Mouse (Mus musculus) lung, postnatal 10 days (tissue): ENCODE results near the gene Tas2r117.

Experiments
- DNase-seq: peaks from one replicate; pipeline ENCODE4 v3.0.0; 2021

Gene Tas2r117

DNA sequence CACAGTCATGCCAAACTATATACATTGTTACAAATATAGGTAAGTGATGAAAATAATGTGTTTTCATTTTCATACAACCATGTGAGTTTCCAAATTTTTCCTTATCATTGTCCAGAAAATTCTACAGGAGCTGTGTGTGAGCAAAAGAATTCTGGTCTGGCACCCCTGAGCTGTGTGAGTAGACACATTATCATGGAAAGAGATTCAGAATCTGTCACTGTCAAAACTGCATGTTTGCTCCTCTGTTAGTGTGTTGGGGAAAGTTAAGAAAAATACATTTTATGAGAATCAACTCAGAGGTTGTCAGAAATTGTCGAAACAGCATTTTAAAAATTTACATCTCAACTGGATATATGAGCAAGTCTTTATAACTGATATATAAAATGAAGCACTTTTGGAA is at the start of gene Tas2r117:
Gene Tas2r117 (plus strand): TSS at position 301 of the 400 bp plus-strand sequence.
- DNase-seq, result no peak

DNA sequence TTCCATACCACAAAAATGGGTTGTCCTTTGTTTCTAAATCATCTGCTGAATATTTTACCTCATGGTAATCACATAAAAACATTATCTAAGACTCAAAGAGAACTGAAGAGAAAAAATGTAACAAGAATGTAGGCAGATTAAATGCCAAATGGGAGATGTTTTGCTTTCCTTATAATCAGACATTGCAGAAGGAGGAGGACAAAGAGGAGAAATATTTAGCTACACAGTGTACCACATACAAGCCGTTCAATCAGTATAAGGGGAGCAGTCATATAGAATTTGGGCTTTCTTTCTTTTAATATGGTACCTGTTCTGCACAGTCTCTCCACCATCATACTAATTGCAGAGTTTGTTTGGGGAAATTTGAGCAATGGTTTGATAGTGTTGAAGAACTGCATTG is 48.2 kb upstream of the Tas2r117 start, which contains the start of gene Tas2r124:
Gene Tas2r124 (plus strand): TSS at position 301 of the 400 bp plus-strand sequence.
- DNase-seq, result no peak

DNA sequence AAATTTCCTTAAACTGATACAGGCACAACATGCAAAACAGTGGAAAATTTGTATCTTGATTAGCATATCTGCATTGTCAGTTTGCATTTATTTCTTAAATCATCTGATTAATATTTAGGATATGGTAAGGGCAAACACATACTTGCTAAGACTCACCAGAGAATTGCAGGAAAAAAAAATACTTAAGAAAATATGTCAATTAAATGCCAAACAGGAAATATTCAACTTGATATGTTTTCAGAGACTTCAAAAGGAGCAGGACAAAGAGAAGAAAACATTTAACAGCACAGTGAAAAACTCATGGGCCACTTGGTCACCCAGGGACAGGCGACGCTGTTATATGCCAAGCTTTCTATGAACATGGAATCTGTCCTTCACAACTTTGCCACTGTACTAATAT is 40.8 kb upstream of the Tas2r117 start, which contains the start of gene Tas2r102:
Gene Tas2r102 (plus strand): TSS at position 301 of the 400 bp plus-strand sequence.
- DNase-seq, result no peak

DNA sequence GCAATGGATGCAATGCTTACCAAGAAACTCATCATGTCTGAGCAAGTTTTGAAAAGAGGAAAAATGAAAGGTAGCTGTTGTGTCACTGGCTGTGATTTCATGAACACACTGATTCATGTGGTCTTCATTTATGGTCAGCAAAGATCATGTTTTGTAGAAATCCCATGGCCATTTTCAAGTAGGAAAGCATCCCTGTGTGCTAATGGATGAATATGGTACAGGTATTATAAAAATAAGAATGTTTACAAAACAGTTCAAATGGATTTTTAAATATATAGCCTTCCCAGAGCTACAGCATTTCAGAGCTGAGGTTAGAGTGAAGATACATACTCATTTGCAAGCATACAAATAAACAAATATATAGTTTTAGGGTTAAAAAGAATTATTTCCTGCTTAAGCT is 24.6 kb upstream of the Tas2r117 start, which contains the start of gene Tas2r136:
Gene Tas2r136 (minus strand): TSS at position 101 of the 400 bp plus-strand sequence.
- no peak for DNase-seq

DNA sequence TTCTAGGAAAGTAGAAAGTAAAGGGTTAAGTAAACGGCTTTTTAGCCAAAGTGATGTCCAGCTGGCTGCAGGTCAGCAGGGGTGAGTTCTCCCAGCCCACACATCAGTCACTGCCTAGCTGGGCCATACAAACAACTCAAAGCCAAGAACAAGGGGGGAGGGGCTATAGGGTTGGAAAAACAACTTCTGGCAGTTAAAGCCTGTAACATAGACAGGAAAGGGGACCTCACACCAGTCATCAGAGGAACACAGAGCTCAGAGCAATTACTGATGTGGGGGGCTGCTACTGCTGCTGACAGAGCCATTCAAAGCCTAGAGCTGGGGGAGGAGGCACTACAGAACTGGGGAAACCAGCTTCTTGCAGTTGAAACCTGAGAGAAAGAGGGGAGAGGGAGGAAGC is 7.2 kb upstream of the Tas2r117 start:
- no peak for DNase-seq

DNA sequence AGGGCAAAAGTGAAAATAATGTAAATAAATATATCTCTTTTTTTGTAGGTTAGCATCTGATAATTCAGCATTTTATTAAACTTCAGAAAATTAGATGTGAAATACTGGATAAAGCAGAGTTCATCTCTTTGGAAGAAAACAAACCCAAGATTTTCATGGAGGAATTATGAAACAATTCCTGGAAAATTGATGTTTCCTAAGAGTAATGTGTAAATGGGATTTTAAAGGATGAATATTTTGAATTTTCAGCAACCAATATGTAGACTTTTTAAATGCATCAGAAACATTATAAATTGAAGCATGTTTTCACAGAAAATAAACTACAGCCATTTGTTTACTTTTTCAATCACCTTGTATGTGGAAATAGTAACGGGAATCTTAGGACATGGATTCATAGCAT is 44.2 kb downstream of the Tas2r117 start, which contains the start of gene Tas2r123:
Gene Tas2r123 (plus strand): TSS at position 301 of the 400 bp plus-strand sequence.
- no peak for DNase-seq
